Mouse (Mus musculus) spleen, postnatal 4 days (tissue): ENCODE measurements around the gene Gm9611.
"Not testable (repeated sequence)": the region's sequence is repeated elsewhere in the genome, so short reads cannot be mapped to it uniquely, and the experiment has no call there.

Experiments used
- DNase-seq, 2 experiments: peaks; one replicate each; pipeline ENCODE4 v3.0.0; 2022; ENCODE audit warnings: low spot score in 2 of 2

Gene Gm9611

DNA sequence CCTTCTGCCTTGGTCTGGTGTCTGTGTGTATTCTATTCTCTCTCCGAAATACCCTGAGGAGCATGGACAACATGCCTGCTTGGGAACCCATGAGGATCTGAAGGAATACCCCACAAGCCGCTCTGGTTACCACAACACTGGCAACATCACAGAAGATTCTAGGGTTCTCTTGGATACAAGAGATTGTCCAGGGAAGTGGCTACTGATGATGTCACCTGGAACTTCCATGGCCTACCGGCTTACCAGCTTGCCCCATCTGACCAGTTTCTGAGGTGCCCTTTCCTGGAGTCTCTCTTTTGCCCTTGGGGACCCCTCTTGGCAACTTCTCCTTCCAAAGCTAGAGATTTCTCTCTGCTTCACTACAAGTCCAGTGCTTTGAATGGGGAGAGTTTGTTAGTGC, at the start of gene Gm9611:
Gene Gm9611 (minus strand): TSS at position 101 of the 400 bp plus-strand sequence.
- DNase-seq: not testable (repeated sequence)

DNA sequence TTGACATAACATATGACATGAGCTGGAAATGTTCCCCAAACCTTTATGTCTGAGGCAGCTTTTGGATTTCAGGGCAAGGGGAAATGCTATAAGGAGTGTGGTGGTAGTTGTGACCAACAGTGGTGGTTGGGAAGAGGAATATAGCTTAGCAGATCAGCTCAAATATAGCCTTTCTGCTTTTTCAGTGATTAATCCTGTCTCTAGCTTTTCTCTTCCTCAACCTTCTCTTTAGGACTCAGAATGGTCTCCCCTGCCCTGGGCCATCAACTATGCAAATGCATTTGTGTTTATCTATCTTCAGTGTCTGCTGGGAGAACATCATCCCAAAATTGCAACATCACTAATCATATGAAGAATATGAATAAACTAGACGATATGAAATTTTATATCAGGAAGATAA, 12.8 kb upstream of the Gm9611 start, which contains the start of gene Gm7995:
Gene Gm7995 (plus strand): TSS at position 301 of the 400 bp plus-strand sequence.
- DNase-seq: not testable (repeated sequence)

DNA sequence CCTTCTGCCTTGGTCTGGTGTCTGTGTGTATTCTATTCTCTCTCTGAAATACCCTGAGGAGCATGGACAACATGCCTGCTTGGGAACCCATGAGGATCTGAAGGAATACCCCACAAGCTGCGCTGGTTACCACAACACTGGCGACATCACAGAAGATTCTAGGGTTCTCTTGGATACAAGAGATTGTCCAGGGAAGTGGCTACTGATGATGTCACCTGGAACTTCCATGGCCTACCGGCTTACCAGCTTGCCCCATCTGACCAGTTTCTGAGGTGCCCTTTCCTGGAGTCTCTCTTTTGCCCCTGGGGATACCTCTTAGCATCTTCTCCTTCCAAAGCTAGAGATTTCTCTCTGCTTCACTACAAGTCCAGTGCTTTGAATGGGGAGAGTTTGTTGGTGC, 37.2 kb downstream of the Gm9611 start, which contains the start of gene Gm17026:
Gene Gm17026 (minus strand): TSS at position 101 of the 400 bp plus-strand sequence.
- not testable (repeated sequence) for DNase-seq
